Mouse (Mus musculus) kidney, postnatal 0 days (tissue): ENCODE data around the gene Ctrb1. TPM values are rescaled to one million over a fixed set of nuclear protein-coding genes. Genes with fewer than 3 reads are reported as not detected.

ENCODE experiments used
- ATAC-seq: fragments of 200-750 bp; cut with Nextera tagmentation; replicated peaks from 2 replicates; pipeline ENCODE4 v1.8.0; 2017; ENCODE audit warnings: low read depth, moderate number of reproducible peaks, moderate TSS enrichment, moderate library complexity; ENCODE audit not compliant: low FRiP score
- DNase-seq: peaks from one replicate; pipeline ENCODE4 v3.0.0-alpha.2; 2016; ENCODE audit warnings: low spot score
- H3K27ac ChIP-seq: fragments of 300-500 bp; sonication (generic); 2 replicates; pipeline ENCODE4 v1.5.1; 2014; ENCODE audit warnings: mild to moderate bottlenecking
- H3K27me3 ChIP-seq: fragments of 300-500 bp; sonication (generic); 2 replicates; pipeline ENCODE4 v1.6.1; 2014; ENCODE audit warnings: low read length, mixed read lengths; ENCODE audit not compliant: insufficient read depth
- H3K36me3 ChIP-seq: fragments of 300-500 bp; sonication (generic); 2 replicates; pipeline ENCODE4 v1.6.1; 2014; ENCODE audit warnings: low read length, mixed read lengths; ENCODE audit not compliant: insufficient read depth
- H3K4me1 ChIP-seq: fragments of 300-500 bp; sonication (generic); replicated peaks from 2 replicates; pipeline ENCODE4 v1.6.1; 2014; ENCODE audit warnings: antibody characterized with exemption, low read length, mixed read lengths; ENCODE audit not compliant: insufficient read depth
- H3K4me2 ChIP-seq: fragments of 300-500 bp; sonication (generic); 2 replicates; pipeline ENCODE4 v1.6.1; 2014; ENCODE audit warnings: mild to moderate bottlenecking, low read length, moderate library complexity, mixed read lengths
- H3K4me3 ChIP-seq: fragments of 300-500 bp; sonication (generic); replicated peaks from 2 replicates; pipeline ENCODE4 v1.5.1; 2014; ENCODE audit warnings: low read depth, low read length
- H3K9ac ChIP-seq: fragments of 300-500 bp; sonication (generic); 2 replicates; pipeline ENCODE4 v1.6.1; 2014; ENCODE audit warnings: low read depth, low read length
- H3K9me3 ChIP-seq: fragments of 300-500 bp; sonication (generic); replicated peaks from 2 replicates; pipeline ENCODE4 v1.6.1; 2016; ENCODE audit warnings: low read length, inconsistent platforms, mixed read lengths
- CTCF ChIP-seq: IDR thresholded peaks from 2 replicates; pipeline ENCODE4 v1.5.1; 2016; ENCODE audit warnings: antibody characterized with exemption, low read depth, mild to moderate bottlenecking, moderate library complexity
- WGBS: fragments of 180-500 bp; shearing (Covaris S2); extraction: QIAGEN DNeasy Blood & Tissue Kit; methylation state at CpG from one replicate; pipeline ENCODE4 v1.1.7; 2014; 5-methylcytosine and 5-hydroxymethylcytosine counted together
- polyA plus RNA-seq: library from polyadenylated mRNA; unstranded; fragments of >200 nt; fragmentation: Nextera tagmentation; extraction: Ambion mirVana; gene quantifications from 2 replicates; pipeline ENCODE4 v1.2.1, GENCODE M21; 2015

Gene Ctrb1
- polyA plus RNA-seq, 1 experiment from 2014 or later, result not detected

GRCm38 (mm10) chr8:111713817-111714216, 23.0 kb upstream of the Ctrb1 start:
- Histone ChIP-seq H3K27me3 (no peaks in the 10 kb centered on the region), H3K4me1 (peaks cover 10% of the 10 kb centered on the region; the same call in 1 of the 2 replicates), H3K4me2 (no peak overlapping the region), H3K4me3 (no peak overlapping the region), H3K27ac (no peak overlapping the region), H3K9me3 (no peaks in the 10 kb centered on the region), H3K9ac (no peak overlapping the region), H3K36me3 (peaks cover 62% of the 10 kb centered on the region)
- ATAC-seq, result no peak
- no peak for TF ChIP-seq CTCF
- no peak for DNase-seq
- 91% methylated on average over 25 of the region's 25 CpGs for WGBS

GRCm38 (mm10) chr8:111713291-111713690, 22.5 kb upstream of the Ctrb1 start:
- H3K27ac ChIP-seq, result no peak overlapping the region

GRCm38 (mm10) chr8:111712588-111712987, 21.8 kb upstream of the Ctrb1 start:
- Histone ChIP-seq H3K9me3 (no peaks in the 10 kb centered on the region), H3K4me1 (peaks cover 10% of the 10 kb centered on the region; the same call in 1 of the 2 replicates), H3K4me3 (no peak overlapping the region), H3K4me2 (no peak overlapping the region), H3K36me3 (peaks cover 65% of the 10 kb centered on the region), H3K27me3 (no peaks in the 10 kb centered on the region), H3K27ac (no peak overlapping the region), H3K9ac (no peak overlapping the region)
- WGBS, result 62% methylated on average over 6 of the region's 6 CpGs
- no peak for ATAC-seq
- peak; percentile 91 for TF ChIP-seq CTCF
- peak; percentile 87 for DNase-seq

More at GRCm38 (mm10) chr8:111713291-111713690, 22.5 kb upstream of the Ctrb1 start:
- no peak overlapping the region for H3K4me3 ChIP-seq
- no peak for DNase-seq
- H3K4me2 ChIP-seq, result no peak overlapping the region
- H3K36me3 ChIP-seq, result peaks cover 61% of the 10 kb centered on the region
- no peak overlapping the region for H3K9ac ChIP-seq
- WGBS, result 86% methylated on average over 11 of the region's 11 CpGs
- no peak for TF ChIP-seq CTCF
- ATAC-seq, result no peak
- peaks cover 10% of the 10 kb centered on the region; the same call in 1 of the 2 replicates for H3K4me1 ChIP-seq
- H3K27me3 ChIP-seq, result no peaks in the 10 kb centered on the region
- no peaks in the 10 kb centered on the region for H3K9me3 ChIP-seq

GRCm38 (mm10) chr8:111712135-111712534, 21.3 kb upstream of the Ctrb1 start:
- whole genome bisulfite sequencing, result 39% methylated on average over 9 of the region's 9 CpGs
- Histone ChIP-seq H3K27me3 (no peaks in the 10 kb centered on the region), H3K9me3 (no peaks in the 10 kb centered on the region), H3K27ac (no peak overlapping the region), H3K4me3 (no peak overlapping the region), H3K9ac (no peak overlapping the region), H3K4me2 (no peak overlapping the region), H3K36me3 (peaks cover 65% of the 10 kb centered on the region), H3K4me1 (peaks cover 7% of the 10 kb centered on the region; the same call in 1 of the 2 replicates)
- DNase-seq (no peak), ATAC-seq (no peak)
- TF ChIP-seq CTCF, result no peak

- no peak for TF ChIP-seq CTCF
- WGBS, result 75% methylated on average over 20 of the region's 20 CpGs
- Histone ChIP-seq H3K4me2 (no peak overlapping the region), H3K4me3 (no peak overlapping the region), H3K27ac (no peak overlapping the region), H3K4me1 (no peaks in the 10 kb centered on the region; the same call in 1 of the 2 replicates), H3K9me3 (no peaks in the 10 kb centered on the region), H3K27me3 (no peaks in the 10 kb centered on the region), H3K36me3 (peaks cover 63% of the 10 kb centered on the region), H3K9ac (no peak overlapping the region)
- ATAC-seq (no peak), DNase-seq (no peak)
Observed at GRCm38 (mm10) chr8:111710777-111711485, 20.1 kb upstream of the Ctrb1 start.

GRCm38 (mm10) chr8:111709223-111709622, 18.4 kb upstream of the Ctrb1 start:
- ATAC-seq (peak; percentile 49), DNase-seq (no peak)
- H3K36me3 ChIP-seq, result peaks cover 46% of the 10 kb centered on the region
- no peaks in the 10 kb centered on the region for H3K27me3 ChIP-seq
- H3K9me3 ChIP-seq, result no peaks in the 10 kb centered on the region
- 64% methylated on average over 1 of the region's 1 CpGs for WGBS
- H3K9ac ChIP-seq, result no peak overlapping the region
- no peak for TF ChIP-seq CTCF
- H3K4me3 ChIP-seq, result no peak overlapping the region
- H3K4me2 ChIP-seq, result no peak overlapping the region
- H3K27ac ChIP-seq, result peak overlapping the region; percentile 79
- H3K4me1 ChIP-seq, result no peaks in the 10 kb centered on the region; the same call in 1 of the 2 replicates
